Mouse (Mus musculus): ENCODE data around the gene Arap1. TPM values are rescaled to one million over a fixed set of nuclear protein-coding genes. Genes with fewer than 3 reads are reported as not detected.

Arap1 gene
- polyA plus RNA-seq (2014; fragmentation: Nextera tagmentation; extraction: Ambion mirVana): 11.3 and 11.5 TPM in 2 replicates

GRCm38 (mm10) chr7:101347767-101348270 is at the start of gene Arap1:
TSS of gene Arap1 (plus strand) at chr7:101348067.
- peaks cover 9% of the 10 kb centered on the region for H3K27me3 ChIP-seq (ENCODE audit: control insufficient read depth, insufficient read depth, low read length)
- H3K4me2 ChIP-seq (replicated peaks): peak within 1 kb of the TSS; percentile 95
- H3K27ac ChIP-seq: no peak within 1 kb of the TSS
- no peaks in the 10 kb centered on the region for H3K36me3 ChIP-seq (replicated peaks; ENCODE audit: control insufficient read depth, insufficient read depth)
- peak within 1 kb of the TSS; percentile 62 for H3K9ac ChIP-seq
- peak; percentile 71 for ATAC-seq (ENCODE audit: low FRiP score)
- H3K9me3 ChIP-seq (ENCODE audit: control insufficient read depth, low read length): no peaks in the 10 kb centered on the region
- peak within 1 kb of the TSS; percentile 46 for H3K4me3 ChIP-seq (replicated peaks; ENCODE audit: low read length)
- peak; percentile 52 for DNase-seq (ENCODE audit: low spot score)
- peaks cover 4% of the 10 kb centered on the region; the same call in 1 of the 2 replicates for H3K4me1 ChIP-seq (replicated peaks; ENCODE audit: control insufficient read depth, insufficient read depth, low read length)
- under 1% methylated on average over 35 of the region's 35 CpGs for WGBS

DNA sequence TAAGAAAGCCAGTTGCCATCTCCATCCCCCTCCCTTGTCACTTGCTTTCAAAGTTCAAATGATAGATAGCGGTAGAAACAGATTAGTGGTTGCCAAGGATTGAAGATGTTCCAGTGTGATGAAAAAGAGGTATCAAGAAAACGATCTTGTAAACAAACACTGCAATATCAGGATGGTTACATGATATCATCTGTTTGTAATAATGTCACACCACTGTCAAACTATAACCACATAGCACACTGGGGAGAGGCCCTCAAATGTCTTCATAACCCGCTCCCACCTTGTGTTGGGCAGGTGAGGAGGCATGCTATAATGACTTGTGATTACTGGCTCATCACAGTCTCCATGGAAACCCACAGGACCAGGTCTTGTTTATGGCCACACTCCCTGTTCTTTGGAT is 49.5 kb upstream of the Arap1 start:
- WGBS: 83% methylated on average over 3 of the region's 3 CpGs
- H3K9me3 ChIP-seq (ENCODE audit: control insufficient read depth, low read length): no peaks in the 10 kb centered on the region

DNA sequence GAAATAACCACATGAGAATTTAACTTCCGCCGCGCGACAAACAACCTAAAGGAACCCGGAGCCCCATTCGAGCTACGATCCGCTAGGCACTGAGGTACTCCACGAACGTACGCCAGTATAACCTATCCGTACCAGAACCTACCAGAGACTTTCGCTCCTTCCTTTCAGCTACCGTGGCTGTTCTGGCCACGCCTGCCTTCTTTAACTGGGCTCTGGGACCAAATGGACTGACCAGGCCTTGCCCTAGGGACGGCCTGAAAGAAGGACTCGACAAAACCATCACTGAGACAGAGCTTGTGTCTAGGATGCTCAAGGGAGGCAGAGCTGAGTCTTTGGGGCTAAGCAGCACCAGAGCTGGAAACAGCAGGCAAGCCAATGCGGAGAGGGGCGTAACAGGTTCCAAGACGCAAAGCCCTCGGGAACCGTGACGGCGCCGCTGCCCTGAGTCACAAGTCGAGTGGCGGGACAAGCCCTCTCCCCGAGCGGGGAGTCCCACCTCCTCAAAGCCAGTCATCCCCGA is 46.4 kb upstream of the Arap1 start:
- peak overlapping the region; percentile 52; the same call in 1 of the 2 replicates for H3K27ac ChIP-seq
- ATAC-seq (ENCODE audit: low FRiP score): no peak
- peak overlapping the region; percentile 69 for H3K9ac ChIP-seq
- H3K36me3 ChIP-seq (replicated peaks; ENCODE audit: control insufficient read depth, insufficient read depth): no peaks in the 10 kb centered on the region
- H3K9me3 ChIP-seq (ENCODE audit: control insufficient read depth, low read length): no peaks in the 10 kb centered on the region
- 0 out of 2 replicates have a peak, but pooled peaks cover 4% of the 10 kb centered on the region for H3K27me3 ChIP-seq (ENCODE audit: control insufficient read depth, insufficient read depth, low read length)
- DNase-seq (ENCODE audit: low spot score): no peak
- WGBS: 2% methylated on average over 30 of the region's 30 CpGs
- peak overlapping the region; percentile 81 for H3K4me2 ChIP-seq (replicated peaks)
- peak overlapping the region; percentile 68 for H3K4me3 ChIP-seq (replicated peaks; ENCODE audit: low read length)
- H3K4me1 ChIP-seq (replicated peaks; ENCODE audit: control insufficient read depth, insufficient read depth, low read length): peaks cover 10% of the 10 kb centered on the region

More for the DNA sequence above, 49.5 kb upstream of the Arap1 start:
- no peak overlapping the region for H3K9ac ChIP-seq
- H3K4me1 ChIP-seq (replicated peaks; ENCODE audit: control insufficient read depth, insufficient read depth, low read length): peaks cover 16% of the 10 kb centered on the region
- ATAC-seq (ENCODE audit: low FRiP score) (no peak), DNase-seq (ENCODE audit: low spot score) (no peak)
- H3K36me3 ChIP-seq (replicated peaks; ENCODE audit: control insufficient read depth, insufficient read depth): no peaks in the 10 kb centered on the region
- H3K27ac ChIP-seq: no peak overlapping the region
- H3K4me3 ChIP-seq (replicated peaks; ENCODE audit: low read length): no peak overlapping the region
- H3K27me3 ChIP-seq (ENCODE audit: control insufficient read depth, insufficient read depth, low read length): 0 out of 2 replicates have a peak, but pooled peaks cover 4% of the 10 kb centered on the region
- no peak overlapping the region for H3K4me2 ChIP-seq (replicated peaks)

- Histone ChIP-seq H3K27me3 (ENCODE audit: control insufficient read depth, insufficient read depth, low read length) (0 out of 2 replicates have a peak, but pooled peaks cover 4% of the 10 kb centered on the region), H3K4me3 (replicated peaks; ENCODE audit: low read length) (peak within 1 kb of the TSS; percentile 68), H3K4me1 (replicated peaks; ENCODE audit: control insufficient read depth, insufficient read depth, low read length) (peaks cover 8% of the 10 kb centered on the region), H3K9ac (peak within 1 kb of the TSS; percentile 69), H3K4me2 (replicated peaks) (peak within 1 kb of the TSS; percentile 81), H3K27ac (peak within 1 kb of the TSS; percentile 52; the same call in 1 of the 2 replicates), H3K36me3 (replicated peaks; ENCODE audit: control insufficient read depth, insufficient read depth) (no peaks in the 10 kb centered on the region), H3K9me3 (ENCODE audit: control insufficient read depth, low read length) (no peaks in the 10 kb centered on the region)
- WGBS: under 1% methylated on average over 38 of the region's 39 CpGs
- peak; percentile 87 for DNase-seq (ENCODE audit: low spot score)
- peak; percentile 96 for ATAC-seq (ENCODE audit: low FRiP score)
Measured at GRCm38 (mm10) chr7:101301881-101302456, 45.9 kb upstream of the Arap1 start, which contains the start of gene Atg16l2. TSS of gene Atg16l2 (minus strand) at chr7:101302251.

DNA sequence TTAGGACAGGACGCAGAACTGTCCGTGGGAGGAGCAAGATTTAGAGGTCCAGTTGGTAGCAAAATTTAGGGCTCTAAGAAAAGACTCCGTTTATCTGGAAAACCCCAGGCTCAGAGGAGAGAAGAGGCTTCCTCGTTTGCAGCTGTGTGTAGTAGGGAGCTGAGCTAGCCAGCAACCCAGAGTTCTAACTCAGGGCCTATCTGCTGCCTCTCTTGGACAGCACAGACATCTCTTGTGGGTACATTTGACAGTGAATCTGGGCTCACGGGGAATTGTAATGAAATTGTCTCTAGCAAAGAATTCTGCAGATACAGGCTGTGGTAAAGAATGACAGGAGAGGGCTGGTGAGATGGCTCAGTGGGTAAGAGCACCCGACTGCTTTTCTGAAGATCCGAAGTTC is 45.2 kb upstream of the Arap1 start:
- H3K27ac ChIP-seq: peak overlapping the region; percentile 7; the same call in 1 of the 2 replicates
- peaks cover 6% of the 10 kb centered on the region; the same call in 1 of the 2 replicates for H3K4me1 ChIP-seq (replicated peaks; ENCODE audit: control insufficient read depth, insufficient read depth, low read length)
- WGBS: 33% methylated on average over 7 of the region's 7 CpGs
- 0 out of 2 replicates have a peak, but pooled peaks cover 4% of the 10 kb centered on the region for H3K27me3 ChIP-seq (ENCODE audit: control insufficient read depth, insufficient read depth, low read length)
- H3K9ac ChIP-seq: peak overlapping the region; percentile 69
- H3K9me3 ChIP-seq (ENCODE audit: control insufficient read depth, low read length): no peaks in the 10 kb centered on the region
- ATAC-seq (ENCODE audit: low FRiP score): no peak
- H3K36me3 ChIP-seq (replicated peaks; ENCODE audit: control insufficient read depth, insufficient read depth): no peaks in the 10 kb centered on the region
- peak overlapping the region; percentile 68 for H3K4me3 ChIP-seq (replicated peaks; ENCODE audit: low read length)
- no peak for DNase-seq (ENCODE audit: low spot score)
- peak overlapping the region; percentile 81 for H3K4me2 ChIP-seq (replicated peaks)

- no peaks in the 10 kb centered on the region for H3K27me3 ChIP-seq (ENCODE audit: control insufficient read depth, insufficient read depth, low read length)
- DNase-seq (ENCODE audit: low spot score) (no peak), ATAC-seq (ENCODE audit: low FRiP score) (no peak)
- H3K4me2 ChIP-seq (replicated peaks): no peak overlapping the region
- H3K9me3 ChIP-seq (ENCODE audit: control insufficient read depth, low read length): no peaks in the 10 kb centered on the region
- H3K36me3 ChIP-seq (replicated peaks; ENCODE audit: control insufficient read depth, insufficient read depth): no peaks in the 10 kb centered on the region
- no peak overlapping the region for H3K9ac ChIP-seq
- 55% methylated on average over 2 of the region's 2 CpGs for WGBS
- H3K27ac ChIP-seq: no peak overlapping the region
- no peak overlapping the region for H3K4me3 ChIP-seq (replicated peaks; ENCODE audit: low read length)
- H3K4me1 ChIP-seq (replicated peaks; ENCODE audit: control insufficient read depth, insufficient read depth, low read length): peaks cover 9% of the 10 kb centered on the region; the same call in 1 of the 2 replicates
Measured at GRCm38 (mm10) chr7:101306841-101307240, 41.0 kb upstream of the Arap1 start.

GRCm38 (mm10) chr7:101309985-101310326 is 37.9 kb upstream of the Arap1 start:
- WGBS: 41% methylated on average over 5 of the region's 5 CpGs
- Histone ChIP-seq H3K27ac (peak overlapping the region; percentile 75; the same call in 1 of the 2 replicates), H3K4me3 (replicated peaks; ENCODE audit: low read length) (peak overlapping the region; percentile 46), H3K9me3 (ENCODE audit: control insufficient read depth, low read length) (no peaks in the 10 kb centered on the region), H3K4me1 (replicated peaks; ENCODE audit: control insufficient read depth, insufficient read depth, low read length) (0 out of 2 replicates have a peak, but pooled peaks cover 2% of the 10 kb centered on the region), H3K9ac (peak overlapping the region; percentile 54; the same call in 1 of the 2 replicates), H3K36me3 (replicated peaks; ENCODE audit: control insufficient read depth, insufficient read depth) (no peaks in the 10 kb centered on the region), H3K27me3 (ENCODE audit: control insufficient read depth, insufficient read depth, low read length) (no peaks in the 10 kb centered on the region), H3K4me2 (replicated peaks) (peak overlapping the region; percentile 51)
- ATAC-seq (ENCODE audit: low FRiP score): no peak
- no peak for DNase-seq (ENCODE audit: low spot score)

- Histone ChIP-seq H3K4me3 (replicated peaks; ENCODE audit: low read length) (peak overlapping the region; percentile 46), H3K9ac (peak overlapping the region; percentile 54), H3K27me3 (ENCODE audit: control insufficient read depth, insufficient read depth, low read length) (no peaks in the 10 kb centered on the region), H3K27ac (peak overlapping the region; percentile 75), H3K4me1 (replicated peaks; ENCODE audit: control insufficient read depth, insufficient read depth, low read length) (0 out of 2 replicates have a peak, but pooled peaks cover 2% of the 10 kb centered on the region), H3K36me3 (replicated peaks; ENCODE audit: control insufficient read depth, insufficient read depth) (no peaks in the 10 kb centered on the region), H3K4me2 (replicated peaks) (peak overlapping the region; percentile 51), H3K9me3 (ENCODE audit: control insufficient read depth, low read length) (no peaks in the 10 kb centered on the region)
- ATAC-seq (ENCODE audit: low FRiP score): peak; percentile 94
- 1% methylated on average over 43 of the region's 43 CpGs for WGBS
- DNase-seq (ENCODE audit: low spot score): peak; percentile 98
Measured at GRCm38 (mm10) chr7:101310327-101311028, 37.4 kb upstream of the Arap1 start.

DNA sequence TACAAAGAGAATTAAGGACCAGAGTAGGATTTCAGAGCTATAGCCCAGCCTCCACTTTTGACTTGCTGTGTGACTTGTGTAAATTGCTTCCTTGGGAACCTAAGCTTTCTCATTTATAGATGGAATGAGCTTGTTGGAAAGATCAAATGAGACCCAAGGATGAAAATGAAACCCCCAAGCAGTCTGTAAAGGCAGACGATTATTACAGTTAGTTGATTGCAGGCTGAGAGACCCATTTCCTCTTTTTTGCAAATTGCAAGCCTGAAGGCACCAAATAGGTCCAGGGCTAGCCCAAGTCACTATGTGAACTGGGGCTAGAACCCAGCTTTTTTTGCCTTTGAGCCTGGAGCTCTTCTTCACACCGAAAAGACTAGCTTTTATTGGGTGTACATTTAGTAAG is 36.8 kb upstream of the Arap1 start:
- no peak for DNase-seq (ENCODE audit: low spot score)

More for the DNA sequence above, 36.8 kb upstream of the Arap1 start:
- Histone ChIP-seq H3K27me3 (ENCODE audit: control insufficient read depth, insufficient read depth, low read length) (no peaks in the 10 kb centered on the region), H3K4me3 (replicated peaks; ENCODE audit: low read length) (peak overlapping the region; percentile 46; the same call in 1 of the 2 replicates), H3K27ac (peak overlapping the region; percentile 9; the same call in 1 of the 2 replicates), H3K9me3 (ENCODE audit: control insufficient read depth, low read length) (no peaks in the 10 kb centered on the region), H3K36me3 (replicated peaks; ENCODE audit: control insufficient read depth, insufficient read depth) (no peaks in the 10 kb centered on the region), H3K4me2 (replicated peaks) (peak overlapping the region; percentile 51), H3K4me1 (replicated peaks; ENCODE audit: control insufficient read depth, insufficient read depth, low read length) (0 out of 2 replicates have a peak, but pooled peaks cover 2% of the 10 kb centered on the region), H3K9ac (no peak overlapping the region)
- no peak for ATAC-seq (ENCODE audit: low FRiP score)
- WGBS: 51% methylated on average over 2 of the region's 2 CpGs

All from hindbrain, embryonic 14.5 days (tissue).